ENCODE assay signal across 19 mouse cellular contexts in genomic region chr8:101442563-101442962, GRCm38 (mm10).
"Had no signal": no experiment of that assay in that cellular context is flagged by ENCODE, and none has a peak within 500 bp of the region (broad histone marks: within the 10 kb centered on the region; RNA-seq: fewer than 3 reads in every experiment).

No protein-coding gene starts in this region.

- H3K4me3 ChIP-seq: liver, embryonic 13.5 days; liver, embryonic 15.5 days; lung, embryonic 15.5 days; megakaryocyte, embryonic 14.5 days; midbrain, embryonic 13.5 days; midbrain, embryonic 15.5 days; neural tube, embryonic 13.5 days; stomach, embryonic 15.5 days had no signal

- H3K9ac ChIP-seq: liver, embryonic 13.5 days; liver, embryonic 15.5 days; liver, postnatal 0 days; lung, embryonic 15.5 days; midbrain, embryonic 13.5 days; midbrain, embryonic 15.5 days; neural tube, embryonic 13.5 days; stomach, embryonic 15.5 days had no signal

- DNase-seq: liver, embryonic 13.5 days; liver, postnatal 0 days; lung, adult 2 months; lung, postnatal 14 days; lung, postnatal 36 days; right cerebral cortex, postnatal 14 days; thymus, adult 2 months; thymus, postnatal 25 days; thymus, postnatal 4 days had no signal

- H3K4me2 ChIP-seq: liver, embryonic 13.5 days; liver, embryonic 15.5 days; lung, embryonic 15.5 days; midbrain, embryonic 13.5 days; midbrain, embryonic 15.5 days; neural tube, embryonic 13.5 days; stomach, embryonic 15.5 days had no signal

- H3K36me3 ChIP-seq: liver, embryonic 13.5 days; liver, embryonic 15.5 days; lung, embryonic 15.5 days; midbrain, embryonic 13.5 days; midbrain, embryonic 15.5 days; neural tube, embryonic 13.5 days; stomach, embryonic 15.5 days had no signal

- H3K9me3 ChIP-seq: liver, embryonic 13.5 days; liver, embryonic 15.5 days; lung, embryonic 15.5 days; megakaryocyte, embryonic 14.5 days; midbrain, embryonic 13.5 days; midbrain, embryonic 15.5 days; neural tube, embryonic 13.5 days; stomach, embryonic 15.5 days had no signal

- ATAC-seq: liver, postnatal 0 days; lung, postnatal 0 days; midbrain, embryonic 13.5 days; midbrain, embryonic 15.5 days had no signal

- H3K27me3 ChIP-seq: liver, embryonic 13.5 days; liver, embryonic 15.5 days; lung, embryonic 15.5 days; megakaryocyte, embryonic 14.5 days; midbrain, embryonic 13.5 days; midbrain, embryonic 15.5 days; neural tube, embryonic 13.5 days; stomach, embryonic 15.5 days had no signal

- H3K4me1 ChIP-seq: liver, embryonic 13.5 days; liver, embryonic 15.5 days; lung, embryonic 15.5 days; megakaryocyte, embryonic 14.5 days; midbrain, embryonic 13.5 days; midbrain, embryonic 15.5 days; neural tube, embryonic 13.5 days; stomach, embryonic 15.5 days had no signal

- H3K27ac ChIP-seq: liver, embryonic 13.5 days; liver, embryonic 15.5 days; lung, embryonic 15.5 days; macrophage; midbrain, embryonic 13.5 days; midbrain, embryonic 15.5 days; neural tube, embryonic 13.5 days; stomach, embryonic 15.5 days; stomach, postnatal 0 days had no signal
